Mouse (Mus musculus) olfactory bulb, adult 2 months (tissue): Measurements from ENCODE around the gene Prss36.

Experiments used
- CTCF ChIP-seq: fragments of 200-500 bp; IDR thresholded peaks from 2 replicates; pipeline ENCODE4 v1.5.1; 2012; ENCODE audit warnings: low read depth, mild to moderate bottlenecking, low read length, moderate library complexity; ENCODE audit not compliant: insufficient read depth
- POLR2A ChIP-seq: fragments of 200-500 bp; IDR thresholded peaks from 2 replicates; pipeline ENCODE4 v1.6.1; 2012; ENCODE audit warnings: mild to moderate bottlenecking, low read depth, low read length, moderate library complexity; ENCODE audit not compliant: insufficient read depth

DNA sequence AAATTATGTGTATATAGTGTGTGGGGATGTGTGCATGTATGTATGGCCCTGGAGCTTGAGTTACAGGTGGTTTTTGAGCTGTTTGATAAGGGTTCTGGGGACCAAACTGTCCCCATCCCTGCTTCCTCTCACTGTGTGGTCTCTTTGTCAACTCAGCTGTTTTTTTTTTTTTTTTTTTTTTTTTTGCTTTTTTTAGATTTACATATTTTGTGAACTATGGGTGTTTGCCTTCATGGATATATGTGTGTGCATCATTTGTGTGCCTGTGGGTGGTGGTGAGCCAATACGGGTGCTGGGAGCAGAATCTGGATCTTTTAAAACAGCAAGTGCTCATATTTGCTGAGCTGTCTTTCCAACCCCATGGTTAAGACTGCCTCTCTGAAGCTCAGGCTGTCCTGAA lies 42.4 kb upstream of the Prss36 start:
- TF ChIP-seq POLR2A (no peak), CTCF (no peak)
